Mouse (Mus musculus) right cerebral cortex, postnatal 4 days (tissue): Measurements from ENCODE around the gene Aldh4a1.

ENCODE experiments used
- DNase-seq: peaks from one replicate; pipeline ENCODE4 v3.0.0-alpha.2; 2022

Gene Aldh4a1

GRCm38 (mm10) chr4:139622373-139623282, at the start of gene Aldh4a1:
TSS of gene Aldh4a1 (plus strand) at chr4:139622866.
- DNase-seq, result peak; percentile 90

- DNase-seq, result no peak
Observed at GRCm38 (mm10) chr4:139572928-139573512, 49.6 kb upstream of the Aldh4a1 start.

- DNase-seq, result peak; percentile 94
Observed at GRCm38 (mm10) chr4:139574156-139574798, 48.4 kb upstream of the Aldh4a1 start.

GRCm38 (mm10) chr4:139574799-139575672, 47.6 kb upstream of the Aldh4a1 start:
- peak; percentile 47 for DNase-seq

- DNase-seq, result no peak
Observed at GRCm38 (mm10) chr4:139575673-139576003, 47.0 kb upstream of the Aldh4a1 start.

- no peak for DNase-seq
Observed at GRCm38 (mm10) chr4:139576251-139576880, 46.3 kb upstream of the Aldh4a1 start.

- no peak for DNase-seq
Observed at GRCm38 (mm10) chr4:139577006-139577405, 45.7 kb upstream of the Aldh4a1 start.

GRCm38 (mm10) chr4:139578389-139578788, 44.3 kb upstream of the Aldh4a1 start:
- DNase-seq, result no peak

- no peak for DNase-seq
Observed at GRCm38 (mm10) chr4:139579003-139579402, 43.7 kb upstream of the Aldh4a1 start.

GRCm38 (mm10) chr4:139579466-139579865, 43.2 kb upstream of the Aldh4a1 start:
- DNase-seq, result no peak

GRCm38 (mm10) chr4:139580663-139581336, 41.9 kb upstream of the Aldh4a1 start:
- DNase-seq, result no peak

GRCm38 (mm10) chr4:139581427-139582051, 41.1 kb upstream of the Aldh4a1 start:
- DNase-seq, result no peak

- no peak for DNase-seq
Observed at GRCm38 (mm10) chr4:139582346-139582745, 40.3 kb upstream of the Aldh4a1 start.

GRCm38 (mm10) chr4:139582903-139583302, 39.8 kb upstream of the Aldh4a1 start:
- DNase-seq, result no peak

GRCm38 (mm10) chr4:139583629-139584245, 38.9 kb upstream of the Aldh4a1 start:
- DNase-seq, result no peak

GRCm38 (mm10) chr4:139584704-139585103, 38.0 kb upstream of the Aldh4a1 start:
- no peak for DNase-seq

- DNase-seq, result no peak
Observed at GRCm38 (mm10) chr4:139585713-139586112, 37.0 kb upstream of the Aldh4a1 start.

GRCm38 (mm10) chr4:139587370-139587769, 35.3 kb upstream of the Aldh4a1 start:
- no peak for DNase-seq

- no peak for DNase-seq
Observed at GRCm38 (mm10) chr4:139587773-139588172, 34.9 kb upstream of the Aldh4a1 start.

GRCm38 (mm10) chr4:139589351-139590027, 33.2 kb upstream of the Aldh4a1 start:
- no peak for DNase-seq
